Mouse (Mus musculus): Measurements from ENCODE around the gene Ano4.

Ano4 gene

DNA sequence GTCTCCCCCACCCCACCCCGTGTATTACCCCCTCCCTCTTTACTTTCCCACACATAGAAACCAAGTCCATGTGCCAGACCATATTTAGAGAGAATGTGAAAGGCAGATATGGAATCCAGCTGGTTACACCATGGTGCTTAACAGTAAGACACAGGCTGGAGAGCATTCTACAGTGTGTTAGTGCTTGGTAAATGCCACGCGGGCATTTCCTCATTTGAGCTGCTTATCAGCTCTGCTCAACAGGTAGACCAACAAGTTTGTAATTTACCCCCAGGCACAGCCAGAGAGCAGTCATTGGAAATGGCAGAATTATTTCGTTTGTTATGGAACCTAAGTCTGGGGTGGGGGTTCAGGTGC, 394.3 kb downstream of the Ano4 start:
- in situ Hi-C loops (cut with MboI, MseI), result no loop called here

DNA sequence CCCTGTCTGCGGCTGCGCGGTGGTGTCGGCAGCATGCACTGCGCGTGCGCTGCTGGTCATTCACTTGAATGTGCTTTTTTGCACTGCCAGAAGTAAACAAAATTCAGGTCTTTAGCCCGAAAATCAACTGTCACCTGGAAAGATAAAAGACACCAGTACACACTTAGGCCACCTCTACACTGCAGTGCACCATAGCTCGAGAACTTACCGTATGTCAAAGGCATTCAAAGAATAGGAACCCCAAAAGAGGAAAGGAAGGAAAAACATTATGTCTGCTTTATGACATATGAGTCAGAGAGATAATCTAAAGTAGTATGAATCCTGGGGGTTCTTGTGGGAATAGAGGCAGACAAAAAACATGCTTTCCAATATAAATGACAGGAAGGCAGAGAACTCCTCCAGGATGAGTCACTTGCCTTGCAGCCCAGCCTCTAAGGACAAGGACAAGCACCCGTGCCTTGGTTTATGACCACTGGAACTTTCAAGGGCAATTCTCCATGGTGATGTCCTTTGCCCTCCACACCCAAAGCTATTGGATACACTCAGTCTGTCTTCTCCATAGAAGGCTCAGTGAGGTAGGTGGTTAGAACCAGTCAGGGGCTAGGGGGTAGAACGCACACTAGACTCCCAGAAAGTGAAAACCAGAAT, 394.8 kb downstream of the Ano4 start:
- in situ Hi-C loops (cut with MboI, MseI), result no loop called here

All from T-helper 2 cell (primary cell).